ENCODE assay signal across 14 mouse cellular contexts in the genomic region with DNA sequence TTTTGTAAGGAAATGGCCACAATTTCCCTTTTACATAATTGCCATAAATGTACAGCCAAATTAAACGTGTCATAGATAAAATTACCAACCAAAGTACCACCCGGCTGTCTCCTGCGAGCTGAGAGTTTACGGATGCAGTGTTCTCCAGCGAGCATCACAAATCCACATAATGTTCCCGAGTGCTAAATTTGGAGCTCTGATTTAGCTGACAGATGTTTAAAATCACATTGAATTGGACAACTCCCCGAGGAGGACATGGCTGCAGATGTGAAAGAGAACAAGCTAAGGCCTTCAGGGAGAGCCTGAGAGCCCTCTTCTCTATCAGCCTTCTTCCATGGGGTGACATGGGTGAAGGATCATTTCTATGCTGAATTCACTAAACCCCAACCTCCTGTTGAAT.
DNase-seq lines count a peak whose midpoint lies in the region; ATAC-seq and TF ChIP-seq lines count a peak whose summit lies in the region.
"Had no signal": no experiment of that assay in that cellular context is flagged by ENCODE, and none has a peak within 500 bp of the region (broad histone marks: within the 10 kb centered on the region; RNA-seq: fewer than 3 reads in every experiment).

No protein-coding gene starts in this region.

- TF ChIP-seq CTCF in heart, adult 2 months (IDR thresholded peaks at IDR 0.05) = no peak

- WGBS in heart, adult 2 months = 42% methylated on average over 7 of the region's 7 CpGs
- 64% methylated on average over 7 of the region's 7 CpGs for whole genome bisulfite sequencing in heart, embryonic 11.5 days (ENCODE audit: insufficient replicate concordance)
- 45% methylated on average over 7 of the region's 7 CpGs for WGBS in lung, embryonic 15.5 days

- no peaks in the 10 kb centered on the region for H3K27me3 ChIP-seq in heart, adult 2 months (ENCODE audit: control insufficient read depth, insufficient read depth, low read length)
- no peaks in the 10 kb centered on the region for H3K27me3 ChIP-seq in heart, embryonic 11.5 days (ENCODE audit: control insufficient read depth, insufficient read depth, low read length)
- H3K27me3 ChIP-seq in lung, embryonic 15.5 days = no peaks in the 10 kb centered on the region
- H3K27me3 ChIP-seq: embryonic facial prominence, embryonic 12.5 days; liver, embryonic 15.5 days had no signal

- no peak overlapping the region for H3K4me3 ChIP-seq in heart, adult 2 months
- H3K4me3 ChIP-seq in heart, embryonic 11.5 days (ENCODE audit: low read depth, low read length) = no peak overlapping the region
- no peak overlapping the region for H3K4me3 ChIP-seq in lung, embryonic 15.5 days
- H3K4me3 ChIP-seq: embryonic facial prominence, embryonic 12.5 days; hindbrain, embryonic 10.5 days; liver, embryonic 15.5 days had no signal

- H3K27ac ChIP-seq in heart, adult 2 months = peak overlapping the region; percentile 53
- no peak overlapping the region for H3K27ac ChIP-seq in heart, embryonic 11.5 days (ENCODE audit: low read depth, low read length)
- peak overlapping the region; percentile 66 for H3K27ac ChIP-seq in lung, embryonic 15.5 days
- H3K27ac ChIP-seq: embryonic facial prominence, embryonic 12.5 days; hindbrain, embryonic 10.5 days; liver, embryonic 15.5 days had no signal

- H3K36me3 ChIP-seq in heart, adult 2 months (ENCODE audit: control insufficient read depth, insufficient read depth, low read length) = no peaks in the 10 kb centered on the region
- H3K36me3 ChIP-seq in heart, embryonic 11.5 days (ENCODE audit: control insufficient read depth, insufficient read depth, low read length) = no peaks in the 10 kb centered on the region
- no peaks in the 10 kb centered on the region for H3K36me3 ChIP-seq in lung, embryonic 15.5 days
- H3K36me3 ChIP-seq: embryonic facial prominence, embryonic 12.5 days; hindbrain, embryonic 10.5 days; liver, embryonic 15.5 days had no signal

- H3K9me3 ChIP-seq in heart, embryonic 11.5 days (replicated peaks; ENCODE audit: control insufficient read depth, low read length) = no peaks in the 10 kb centered on the region
- no peaks in the 10 kb centered on the region for H3K9me3 ChIP-seq in lung, embryonic 15.5 days
- H3K9me3 ChIP-seq: embryonic facial prominence, embryonic 12.5 days; hindbrain, embryonic 10.5 days; liver, embryonic 15.5 days had no signal

- no peaks in the 10 kb centered on the region; the same call in 1 of the 2 replicates for H3K4me1 ChIP-seq in heart, adult 2 months (ENCODE audit: control insufficient read depth, insufficient read depth, low read length)
- H3K4me1 ChIP-seq in heart, embryonic 11.5 days (ENCODE audit: control insufficient read depth, insufficient read depth, low read length) = peaks cover 4% of the 10 kb centered on the region
- H3K4me1 ChIP-seq in lung, embryonic 15.5 days = 0 out of 2 replicates have a peak, but pooled peaks cover 6% of the 10 kb centered on the region
- H3K4me1 ChIP-seq: liver, embryonic 15.5 days had no signal

- ATAC-seq in heart, embryonic 11.5 days (replicated peaks; ENCODE audit: insufficient number of reproducible peaks, low FRiP score, low TSS enrichment) = no peak
- ATAC-seq in lung, embryonic 15.5 days (ENCODE audit: borderline replicate concordance, extremely low read depth, low FRiP score, low TSS enrichment) = 0 out of 2 replicates have a peak, but pooled peaks have one; percentile 32
- no peak for ATAC-seq in inflammation-experienced regulatory T-cells, adult 6 months
- ATAC-seq: forebrain, embryonic 16.5 days had no signal

- no peak overlapping the region for H3K9ac ChIP-seq in heart, adult 2 months (ENCODE audit: low read depth, low read length)
- no peak overlapping the region for H3K9ac ChIP-seq in heart, embryonic 11.5 days (ENCODE audit: low read depth, low read length)
- no peak overlapping the region for H3K9ac ChIP-seq in lung, embryonic 15.5 days
- H3K9ac ChIP-seq: embryonic facial prominence, embryonic 12.5 days; liver, embryonic 15.5 days had no signal

- H3K79me2 ChIP-seq in heart, adult 2 months (replicated peaks; ENCODE audit: control insufficient read depth, insufficient read depth, low read length) = no peaks in the 10 kb centered on the region

- H3K4me2 ChIP-seq in heart, embryonic 11.5 days = no peak overlapping the region
- H3K4me2 ChIP-seq in lung, embryonic 15.5 days = no peak overlapping the region
- H3K4me2 ChIP-seq: embryonic facial prominence, embryonic 12.5 days; liver, embryonic 15.5 days had no signal

- intact Hi-C loops in heart, adult 2 months (cut with DNase I) = loop anchor here (2.0 kb wide), 1 partner anchor 111 kb away; no protein-coding TSS in a partner anchor

- no peak for TF ChIP-seq POLR2A in heart, adult 2 months (IDR thresholded peaks at IDR 0.05; ENCODE audit: insufficient read depth, low read depth, low read length)

- peak; percentile 27 to 39 for DNase-seq in heart, adult 2 months
- no peak for DNase-seq in lung, postnatal 14 days
- peak; percentile 74 to 75 for DNase-seq in heart, adult 9 months (ENCODE audit: low spot score in 2 of 2)
- peak; percentile 43 for DNase-seq in lung, postnatal 36 days
- no peak for DNase-seq in thymus, postnatal 4 days
- DNase-seq: adrenal gland, postnatal 14 days; cerebellum, adult 9-10 months had no signal

- TF ChIP-seq EP300 in heart, adult 2 months (IDR thresholded peaks at IDR 0.05; ENCODE audit: insufficient read depth, low read depth, low read length) = no peak

Comparison
In these comparisons a context has a peak if more than half of its experiments do, and no peak if none do; other contexts are left out.
1. DNase-seq: peak in heart, adult 2 months (2 of 2), heart, adult 9 months (2 of 2) and lung, postnatal 36 days (single experiment); none in lung, postnatal 14 days (single experiment) and thymus, postnatal 4 days (single experiment).